Mouse (Mus musculus): ENCODE results near the gene Htra2.

The Htra2 gene

DNA sequence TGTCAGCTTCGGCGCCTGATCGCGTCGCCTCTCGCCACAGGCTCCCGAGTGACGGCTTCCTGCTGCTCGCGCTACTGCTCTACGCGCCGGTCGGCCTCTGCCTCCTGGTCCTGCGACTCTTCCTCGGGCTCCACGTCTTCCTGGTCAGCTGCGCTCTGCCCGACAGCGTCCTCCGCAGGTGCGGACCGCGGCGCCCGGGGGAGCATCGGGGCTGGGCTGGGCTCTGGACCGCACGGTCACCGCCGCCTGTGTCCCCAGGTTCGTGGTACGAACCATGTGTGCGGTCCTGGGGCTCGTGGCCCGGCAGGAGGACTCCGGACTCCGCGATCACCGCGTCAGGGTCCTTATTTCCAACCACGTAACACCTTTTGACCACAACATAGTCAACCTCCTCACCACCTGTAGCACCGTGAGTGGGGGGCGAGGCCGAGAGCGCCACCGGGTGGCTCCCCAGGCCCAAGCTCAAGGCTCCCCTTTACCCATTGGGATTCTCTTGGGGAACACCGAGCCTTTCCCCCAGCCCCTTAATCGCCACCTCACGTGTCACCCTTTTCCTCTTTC lies at the start of gene Htra2:
Gene Htra2, minus strand, starts transcription at position 403 of the 561 bp plus-strand sequence.
- in situ Hi-C loops (cut with MboI, MseI): loop anchor here in 1 of 2 experiments (10.0 kb wide), 1 partner anchor 50 kb away; no protein-coding TSS in a partner anchor

DNA sequence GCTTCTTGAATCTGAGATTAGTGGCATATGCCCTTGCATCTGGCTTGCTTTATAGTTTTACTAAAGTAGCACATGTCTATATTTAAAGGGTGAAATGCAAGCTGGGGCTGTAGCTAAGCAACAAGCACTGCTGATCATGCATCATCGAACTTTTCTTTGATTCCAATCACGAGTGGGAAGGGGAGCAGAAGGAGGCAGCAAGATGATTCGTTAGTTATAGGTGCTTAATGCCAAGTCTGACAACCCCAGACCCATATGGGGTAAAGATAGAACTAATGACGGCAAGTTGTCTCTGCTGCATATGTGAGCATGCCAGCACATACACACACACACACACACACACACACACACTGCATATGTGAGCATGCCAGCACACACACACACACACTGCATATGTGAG lies 49.1 kb upstream of the Htra2 start:
- in situ Hi-C loops (cut with MboI, MseI): loop anchor here (5.0 kb wide), 3 partner anchors 107 to 173 kb away; no protein-coding TSS in a partner anchor

GRCm38 (mm10) chr6:83103130-83103650 lies 48.1 kb upstream of the Htra2 start:
- in situ Hi-C loops (cut with MboI, MseI): loop anchor here (5.0 kb wide), 3 partner anchors 106 to 174 kb away; no protein-coding TSS in a partner anchor

DNA sequence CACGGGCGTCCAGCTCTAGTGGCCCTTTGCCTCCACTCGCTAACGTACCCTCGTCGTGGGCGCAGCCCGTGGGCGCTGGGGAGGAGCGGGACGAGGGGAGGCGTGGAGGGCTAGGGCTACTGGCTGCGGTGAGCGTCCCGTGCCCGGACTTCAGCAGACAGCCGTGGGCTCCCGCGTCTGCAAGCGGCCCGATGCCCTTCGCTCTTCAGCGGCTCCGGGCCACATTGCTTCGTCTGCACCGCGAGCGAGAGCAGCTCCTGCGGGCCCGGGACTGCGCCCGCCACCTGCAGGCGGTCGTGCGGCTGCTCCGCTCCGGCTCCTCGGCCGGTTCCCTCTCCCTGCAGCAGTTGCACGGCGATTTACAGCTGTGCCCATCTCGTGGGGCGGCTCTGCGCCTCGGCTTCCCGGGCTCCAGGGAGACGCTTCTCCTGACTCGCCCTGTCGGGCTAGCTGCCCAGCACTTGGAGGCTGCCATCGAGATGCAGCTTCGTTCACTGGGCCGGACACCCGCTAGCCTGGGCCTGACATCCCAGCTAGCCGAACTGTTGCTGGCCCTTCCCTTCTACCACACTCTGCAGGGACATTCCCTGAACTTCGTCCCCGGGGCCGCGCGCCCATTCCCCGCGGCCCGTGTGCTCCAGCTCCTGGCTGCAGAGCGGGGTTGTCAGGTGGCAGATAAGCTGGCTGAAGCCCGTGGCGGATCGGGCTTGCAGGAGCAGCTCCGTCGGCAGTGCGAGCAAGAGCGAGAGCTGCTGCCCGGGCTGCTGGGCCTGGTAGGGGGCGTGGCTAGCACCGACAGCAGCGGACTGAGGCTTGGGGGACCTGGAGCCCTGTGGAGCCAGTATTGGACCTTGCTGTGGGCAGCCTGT lies 46.8 kb upstream of the Htra2 start:
- in situ Hi-C loops (cut with MboI, MseI): loop anchor here (5.0 kb wide), 3 partner anchors 105 to 175 kb away; no protein-coding TSS in a partner anchor

- in situ Hi-C loops (cut with MboI, MseI): loop anchor here (5.0 kb wide), 3 partner anchors 104 to 176 kb away; no protein-coding TSS in a partner anchor
Observed at GRCm38 (mm10) chr6:83101316-83101687, 46.2 kb upstream of the Htra2 start, which contains the start of the genes Ccdc142 and Gm42688. Ccdc142 (plus strand) TSS chr6:83101601. Gm42688 (plus strand) TSS chr6:83101617.

GRCm38 (mm10) chr6:83098411-83098810 lies 43.3 kb upstream of the Htra2 start:
- in situ Hi-C loops (cut with MboI, MseI): no loop called here

DNA sequence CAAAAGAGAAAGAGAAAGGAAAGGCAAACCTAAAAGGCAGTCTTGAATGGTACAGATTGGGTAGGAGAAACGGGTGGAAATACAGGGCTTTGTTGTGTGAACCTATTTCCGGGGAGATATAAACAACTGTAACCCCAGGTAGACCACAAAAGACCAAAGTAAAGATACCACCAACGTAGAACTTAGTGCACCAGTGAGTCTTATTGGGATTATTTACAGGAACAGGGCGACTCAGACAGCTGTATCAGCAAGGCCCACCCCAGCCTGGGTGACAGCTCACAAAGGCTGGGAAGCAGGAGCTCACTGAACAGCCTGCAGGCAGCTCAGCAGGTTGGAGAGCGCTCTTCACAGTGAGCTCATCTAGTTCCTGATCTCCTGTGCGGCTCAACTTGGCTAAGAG lies 40.9 kb upstream of the Htra2 start:
- in situ Hi-C loops (cut with MboI, MseI): no loop called here

DNA sequence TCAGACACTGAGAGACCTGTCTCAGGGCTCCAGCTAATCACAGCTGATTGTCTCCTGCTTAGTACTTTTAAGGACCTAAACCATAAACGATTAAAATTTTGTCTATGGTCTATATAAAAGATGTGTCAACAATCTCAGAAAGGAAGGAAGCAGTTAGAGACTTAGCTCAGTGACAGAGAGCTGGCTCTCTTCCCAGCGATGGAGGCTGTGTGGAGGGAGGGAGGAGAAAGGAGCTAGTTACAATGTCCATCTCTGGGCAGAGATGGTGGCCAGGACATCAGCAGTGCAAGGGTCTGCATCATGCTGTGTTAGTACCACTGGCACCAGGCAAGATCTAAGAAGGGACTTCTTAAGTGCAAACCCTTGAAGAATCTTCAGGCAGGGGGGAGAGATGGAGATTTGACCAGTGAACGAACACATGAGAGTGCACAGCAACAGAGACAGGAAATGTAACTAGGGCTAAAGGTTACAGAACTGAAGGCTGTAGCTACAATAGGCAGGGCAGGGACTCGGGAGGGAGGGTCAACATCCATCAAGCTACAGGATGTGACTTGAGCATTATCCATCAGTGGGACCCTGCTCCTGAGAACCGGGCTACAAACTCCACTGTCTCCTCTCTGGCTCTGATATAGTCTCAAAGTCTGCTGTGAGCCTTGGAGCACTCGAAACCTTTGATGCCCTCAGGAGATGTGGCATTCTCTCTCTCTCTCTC lies 37.5 kb upstream of the Htra2 start:
- in situ Hi-C loops (cut with MboI, MseI): no loop called here

GRCm38 (mm10) chr6:83087926-83088260 lies 32.8 kb upstream of the Htra2 start:
- in situ Hi-C loops (cut with MboI, MseI): no loop called here

DNA sequence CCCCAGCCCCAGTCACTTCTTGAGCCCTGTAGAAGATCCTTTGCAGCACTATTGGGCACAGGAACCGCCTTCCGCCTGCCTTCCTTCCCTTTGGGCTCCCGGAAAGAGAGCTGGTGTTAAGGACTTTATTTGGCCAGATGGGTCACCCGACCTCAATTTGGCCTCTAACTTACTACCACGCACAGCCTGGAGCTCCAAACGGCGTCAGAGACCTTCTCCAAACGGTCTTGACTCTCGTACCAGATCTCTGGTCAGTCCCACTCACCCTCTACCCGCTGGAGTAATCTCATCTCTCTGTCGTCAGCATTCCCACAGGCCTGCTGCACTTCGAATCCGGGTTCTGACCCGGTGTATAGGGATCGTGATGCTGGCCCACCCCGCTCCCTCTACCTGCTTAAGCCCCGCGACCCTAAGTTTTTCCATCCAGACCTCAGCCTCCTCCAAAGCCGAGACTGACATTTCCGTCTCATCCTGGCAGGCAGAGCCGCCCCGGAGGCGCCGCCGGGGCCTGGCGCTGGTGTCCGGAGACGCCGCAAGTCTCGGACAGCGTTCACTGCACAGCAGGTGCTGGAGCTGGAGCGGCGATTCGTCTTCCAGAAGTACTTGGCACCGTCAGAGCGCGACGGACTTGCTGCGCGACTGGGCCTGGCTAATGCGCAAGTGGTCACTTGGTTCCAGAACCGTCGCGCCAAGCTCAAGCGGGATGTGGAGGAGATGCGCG lies 32.3 kb upstream of the Htra2 start:
- in situ Hi-C loops (cut with MboI, MseI): no loop called here

- in situ Hi-C loops (cut with MboI, MseI): no loop called here
Observed at GRCm38 (mm10) chr6:83086121-83087035, 31.3 kb upstream of the Htra2 start, which contains the start of gene Lbx2. Lbx2 (plus strand) TSS chr6:83086367.

DNA sequence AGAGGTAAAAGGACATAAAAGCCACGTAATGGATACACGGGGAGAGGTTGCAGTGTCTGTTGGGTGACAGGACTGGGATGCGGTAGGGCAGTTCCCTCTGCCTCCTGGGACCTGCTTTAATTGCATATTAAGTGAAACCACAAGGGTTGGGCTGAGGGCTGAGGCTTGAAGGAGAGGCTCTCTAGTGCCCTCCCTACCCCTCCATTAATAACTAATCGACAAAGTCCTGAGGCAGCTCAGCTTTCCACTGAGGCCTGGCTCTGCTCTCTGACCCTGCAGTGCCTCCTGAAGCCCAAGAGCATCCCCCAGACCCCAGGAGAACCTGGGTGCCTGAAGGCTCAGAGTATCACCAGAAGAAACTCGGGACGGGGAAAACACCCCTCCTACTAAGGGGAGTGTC lies 29.4 kb upstream of the Htra2 start:
- in situ Hi-C loops (cut with MboI, MseI): loop anchor here in 1 of 2 experiments (5.0 kb wide), 1 partner anchor 82 kb away; no protein-coding TSS in a partner anchor

- in situ Hi-C loops (cut with MboI, MseI): loop anchor here in 1 of 2 experiments (5.0 kb wide), 1 partner anchor 81 kb away; no protein-coding TSS in a partner anchor
Observed at GRCm38 (mm10) chr6:83083497-83083896, 28.4 kb upstream of the Htra2 start.

DNA sequence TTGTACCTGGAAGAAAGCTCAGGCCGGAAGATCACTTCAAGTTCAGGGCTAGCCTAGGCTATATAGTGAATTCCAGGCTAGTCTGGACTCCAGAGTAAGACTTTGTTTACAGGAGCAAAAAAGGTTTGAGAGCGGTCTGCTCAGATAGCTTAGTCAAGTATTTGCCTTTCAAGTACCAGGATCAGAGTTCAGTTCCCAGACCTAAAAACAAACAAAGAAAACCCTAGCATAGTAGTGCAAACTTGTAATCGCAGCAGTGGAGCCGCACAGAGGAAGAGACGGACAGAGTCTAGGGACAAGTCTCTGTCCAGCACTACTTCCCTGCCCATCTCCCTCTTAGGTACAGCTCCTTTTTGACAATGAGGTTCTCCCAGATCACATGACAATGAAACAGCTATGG lies 25.1 kb upstream of the Htra2 start:
- in situ Hi-C loops (cut with MboI, MseI): loop anchor here in 1 of 2 experiments (5.0 kb wide), 1 partner anchor 78 kb away; no protein-coding TSS in a partner anchor

- in situ Hi-C loops (cut with MboI, MseI): no loop called here
Observed at GRCm38 (mm10) chr6:83078324-83078858, 23.3 kb upstream of the Htra2 start.

GRCm38 (mm10) chr6:83077630-83078323 lies 22.7 kb upstream of the Htra2 start, which contains the start of gene Pcgf1:
Pcgf1 (plus strand) TSS chr6:83077869.
- in situ Hi-C loops (cut with MboI, MseI): no loop called here

GRCm38 (mm10) chr6:83074979-83075378 lies 19.9 kb upstream of the Htra2 start:
- in situ Hi-C loops (cut with MboI, MseI): loop anchor here in 1 of 2 experiments (5.0 kb wide), 1 partner anchor 42 kb away; the partner anchor contains the start of gene Mogs

DNA sequence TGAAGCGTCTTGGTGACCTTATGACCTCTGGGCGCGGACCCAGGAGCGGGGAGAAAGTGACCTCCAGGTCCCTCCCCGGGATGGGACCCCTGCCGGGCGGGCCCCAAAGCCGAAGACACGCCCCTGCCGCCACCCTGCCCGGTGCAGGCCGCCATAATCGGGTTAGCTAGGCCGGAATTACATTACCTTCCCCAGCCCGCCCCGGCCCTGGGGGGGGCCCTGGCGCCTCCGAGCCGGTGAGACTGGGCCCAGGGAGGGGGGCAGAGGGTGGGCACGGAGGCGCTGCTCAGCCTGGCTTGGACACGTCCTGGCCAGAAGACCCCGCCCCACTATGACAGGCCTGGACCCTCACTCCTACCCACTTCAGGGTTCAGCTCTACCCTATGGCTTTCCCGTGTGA lies 16.1 kb upstream of the Htra2 start:
- in situ Hi-C loops (cut with MboI, MseI): loop anchor here in 1 of 2 experiments (5.0 kb wide), 1 partner anchor 46 kb away; the partner anchor contains the start of gene Mogs

Measured in T-helper 17 cell (primary cell).